Mouse (Mus musculus) midbrain, embryonic 16.5 days (tissue): ENCODE measurements around the gene Mdh1. TPM values are rescaled to one million over a fixed set of nuclear protein-coding genes. Genes with fewer than 3 reads are reported as not detected.

Experiments
- ATAC-seq: fragments of 200-750 bp; cut with Nextera tagmentation; 2 replicates; pipeline ENCODE4 v1.8.0; 2017; ENCODE audit warnings: moderate TSS enrichment
- H3K27ac ChIP-seq: fragments of 300-500 bp; sonication (generic); 2 replicates; pipeline ENCODE4 v1.5.1; 2014; ENCODE audit warnings: mild to moderate bottlenecking, low read length, mixed read lengths
- H3K27me3 ChIP-seq: fragments of 300-500 bp; sonication (generic); 2 replicates; pipeline ENCODE4 v1.6.1; 2014; ENCODE audit warnings: low read depth, low read length, mixed read lengths; ENCODE audit not compliant: control insufficient read depth, insufficient read depth
- H3K36me3 ChIP-seq: fragments of 300-500 bp; sonication (generic); 2 replicates; pipeline ENCODE4 v1.6.1; 2014; ENCODE audit warnings: mild to moderate bottlenecking, low read length, moderate library complexity, mixed read lengths; ENCODE audit not compliant: control insufficient read depth, insufficient read depth
- H3K4me1 ChIP-seq: fragments of 300-500 bp; sonication (generic); 2 replicates; pipeline ENCODE4 v1.6.1; 2014; ENCODE audit warnings: mild to moderate bottlenecking, low read length, mixed read lengths; ENCODE audit not compliant: control insufficient read depth, insufficient read depth
- H3K4me2 ChIP-seq: fragments of 300-500 bp; sonication (generic); 2 replicates; pipeline ENCODE4 v1.6.1; 2014; ENCODE audit warnings: mild to moderate bottlenecking, low read length, mixed read lengths
- H3K4me3 ChIP-seq: fragments of 300-500 bp; sonication (generic); 2 replicates; pipeline ENCODE4 v1.5.1; 2014; ENCODE audit warnings: low read depth, mild to moderate bottlenecking, low read length, moderate library complexity, mixed read lengths
- H3K9ac ChIP-seq: fragments of 300-500 bp; sonication (generic); 2 replicates; pipeline ENCODE4 v1.6.1; 2014; ENCODE audit warnings: low read depth, low read length, mixed read lengths
- H3K9me3 ChIP-seq: fragments of 300-500 bp; sonication (generic); replicated peaks from 2 replicates; pipeline ENCODE4 v1.6.1; 2014; ENCODE audit warnings: mild to moderate bottlenecking, low read length, mixed read lengths; ENCODE audit not compliant: control insufficient read depth, poor library complexity, severe bottlenecking
- WGBS: fragments of 180-500 bp; shearing (Covaris S2); extraction: QIAGEN DNeasy Blood & Tissue Kit; methylation state at CpG from one replicate; pipeline ENCODE4 v1.1.7; 2014; 5-methylcytosine and 5-hydroxymethylcytosine counted together
- polyA plus RNA-seq: library from polyadenylated mRNA; unstranded; fragments of >200 nt; fragmentation: Nextera tagmentation; extraction: Ambion mirVana; gene quantifications from 2 replicates; pipeline ENCODE4 v1.2.1, GENCODE M21; 2015

Gene Mdh1
- 544 and 589 TPM in 2 replicates for polyA plus RNA-seq

GRCm38 (mm10) chr11:21571700-21572381, at the start of gene Mdh1, which contains the start of gene Wdpcp:
Gene Mdh1 (minus strand): TSS chr11:21572367.
Gene Wdpcp (plus strand): TSS chr11:21572235.
- peak; percentile 100 for ATAC-seq
- Histone ChIP-seq H3K4me3 (peak within 1 kb of the TSS; percentile 60), H3K27me3 (no peaks in the 10 kb centered on the region), H3K36me3 (no peaks in the 10 kb centered on the region), H3K4me2 (peak within 1 kb of the TSS; percentile 90), H3K9ac (peak within 1 kb of the TSS; percentile 81), H3K27ac (peak within 1 kb of the TSS; percentile 81), H3K9me3 (no peaks in the 10 kb centered on the region), H3K4me1 (peaks cover 26% of the 10 kb centered on the region)
- 0% methylated on average over 42 of the region's 42 CpGs for WGBS

- no peak overlapping the region for H3K27ac ChIP-seq
- no peaks in the 10 kb centered on the region for H3K4me1 ChIP-seq
- no peaks in the 10 kb centered on the region for H3K36me3 ChIP-seq
- H3K4me3 ChIP-seq = no peak overlapping the region
- no peak overlapping the region for H3K9ac ChIP-seq
- no peak for ATAC-seq
- H3K4me2 ChIP-seq = no peak overlapping the region
- H3K9me3 ChIP-seq = no peaks in the 10 kb centered on the region
- H3K27me3 ChIP-seq = no peaks in the 10 kb centered on the region
Measured at GRCm38 (mm10) chr11:21615915-21616314, 43.7 kb upstream of the Mdh1 start.

- ATAC-seq = no peak
- Histone ChIP-seq H3K9me3 (no peaks in the 10 kb centered on the region; the same call in 1 of the 2 replicates), H3K4me3 (no peak overlapping the region), H3K4me1 (no peaks in the 10 kb centered on the region), H3K4me2 (no peak overlapping the region), H3K27me3 (no peaks in the 10 kb centered on the region), H3K9ac (no peak overlapping the region), H3K36me3 (no peaks in the 10 kb centered on the region), H3K27ac (no peak overlapping the region)
- 36% methylated on average over 5 of the region's 5 CpGs for WGBS
Measured at GRCm38 (mm10) chr11:21602497-21602896, 30.3 kb upstream of the Mdh1 start.

GRCm38 (mm10) chr11:21583286-21583685, 11.1 kb upstream of the Mdh1 start:
- Histone ChIP-seq H3K4me3 (no peak overlapping the region), H3K4me2 (no peak overlapping the region), H3K27ac (no peak overlapping the region), H3K27me3 (no peaks in the 10 kb centered on the region), H3K4me1 (no peaks in the 10 kb centered on the region), H3K36me3 (no peaks in the 10 kb centered on the region), H3K9me3 (no peaks in the 10 kb centered on the region), H3K9ac (no peak overlapping the region)
- WGBS = 14% methylated on average over 1 of the region's 1 CpGs
- no peak for ATAC-seq

- Histone ChIP-seq H3K9me3 (no peaks in the 10 kb centered on the region), H3K27ac (no peak overlapping the region), H3K4me1 (no peaks in the 10 kb centered on the region), H3K9ac (no peak overlapping the region), H3K4me3 (no peak overlapping the region), H3K36me3 (no peaks in the 10 kb centered on the region), H3K4me2 (no peak overlapping the region), H3K27me3 (no peaks in the 10 kb centered on the region)
- 80% methylated on average over 7 of the region's 7 CpGs for WGBS
- no peak for ATAC-seq
Measured at GRCm38 (mm10) chr11:21581472-21581871, 9.3 kb upstream of the Mdh1 start.

- no peaks in the 10 kb centered on the region for H3K9me3 ChIP-seq
- peak overlapping the region; percentile 90 for H3K4me2 ChIP-seq
- peak overlapping the region; percentile 60 for H3K4me3 ChIP-seq
- H3K9ac ChIP-seq = peak overlapping the region; percentile 81
- peaks cover 6% of the 10 kb centered on the region; the same call in 1 of the 2 replicates for H3K36me3 ChIP-seq
- 11% methylated on average over 10 of the region's 10 CpGs for WGBS
- peak overlapping the region; percentile 81 for H3K27ac ChIP-seq
- H3K4me1 ChIP-seq = peaks cover 26% of the 10 kb centered on the region
- no peak for ATAC-seq
- H3K27me3 ChIP-seq = no peaks in the 10 kb centered on the region
Measured at GRCm38 (mm10) chr11:21570973-21571372, 1.2 kb downstream of the Mdh1 start.

- Histone ChIP-seq H3K4me1 (peaks cover 26% of the 10 kb centered on the region), H3K27me3 (no peaks in the 10 kb centered on the region), H3K36me3 (peaks cover 13% of the 10 kb centered on the region; the same call in 1 of the 2 replicates), H3K9ac (no peak overlapping the region), H3K4me3 (no peak overlapping the region), H3K27ac (no peak overlapping the region), H3K9me3 (no peaks in the 10 kb centered on the region), H3K4me2 (peak overlapping the region; percentile 31)
- 33% methylated on average over 2 of the region's 2 CpGs for WGBS
- ATAC-seq = no peak
Measured at GRCm38 (mm10) chr11:21570109-21570474, 2.1 kb downstream of the Mdh1 start.

GRCm38 (mm10) chr11:21569456-21570108, 2.6 kb downstream of the Mdh1 start:
- no peak overlapping the region for H3K9ac ChIP-seq
- H3K4me3 ChIP-seq = no peak overlapping the region
- H3K4me2 ChIP-seq = 0 out of 2 replicates have a peak overlapping the region, but pooled peaks have one; percentile 1
- WGBS = 38% methylated on average over 3 of the region's 3 CpGs
- H3K27ac ChIP-seq = no peak overlapping the region
- H3K4me1 ChIP-seq = peaks cover 26% of the 10 kb centered on the region
- no peaks in the 10 kb centered on the region for H3K9me3 ChIP-seq
- ATAC-seq = no peak
- peaks cover 15% of the 10 kb centered on the region; the same call in 1 of the 2 replicates for H3K36me3 ChIP-seq
- no peaks in the 10 kb centered on the region for H3K27me3 ChIP-seq

GRCm38 (mm10) chr11:21569002-21569401, 3.2 kb downstream of the Mdh1 start:
- H3K36me3 ChIP-seq = peaks cover 16% of the 10 kb centered on the region; the same call in 1 of the 2 replicates
- ATAC-seq = no peak
- 77% methylated on average over 5 of the region's 5 CpGs for WGBS
- H3K4me1 ChIP-seq = peaks cover 26% of the 10 kb centered on the region
- H3K9ac ChIP-seq = no peak overlapping the region
- 0 out of 2 replicates have a peak overlapping the region, but pooled peaks have one; percentile 1 for H3K4me2 ChIP-seq
- H3K9me3 ChIP-seq = no peaks in the 10 kb centered on the region
- H3K27ac ChIP-seq = no peak overlapping the region
- H3K27me3 ChIP-seq = no peaks in the 10 kb centered on the region
- no peak overlapping the region for H3K4me3 ChIP-seq
